22 mouse cellular contexts compared by ENCODE assay signal in the genomic region with DNA sequence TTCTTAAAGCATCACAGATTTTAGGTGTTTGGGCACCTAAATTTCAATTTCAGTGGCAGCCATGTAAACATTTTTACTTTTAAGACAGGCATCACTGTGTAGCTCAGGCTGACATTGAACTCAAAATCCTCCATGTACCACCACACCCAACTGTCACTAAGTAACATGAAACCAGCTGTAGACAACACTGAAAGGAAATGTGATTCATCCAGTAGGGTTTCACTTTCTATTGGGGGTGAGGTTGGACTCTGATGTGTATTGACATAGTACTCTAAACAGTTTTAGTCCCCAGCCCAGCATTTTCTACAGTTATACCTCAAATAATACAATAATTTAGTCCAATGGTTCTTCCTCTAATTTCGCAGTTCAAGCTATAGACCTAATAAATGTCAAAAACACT. TPM values are rescaled to one million over a fixed set of nuclear protein-coding genes. Genes with fewer than 3 reads are reported as not detected.
A peak's percentile ranks its signal among the peaks of the same experiment; 100 is the strongest.
DNase-seq lines count a peak whose midpoint lies in the region; ATAC-seq lines count a peak whose summit lies in the region.
"Had no signal": no experiment of that assay in that cellular context is flagged by ENCODE, and none has a peak within 500 bp of the region (broad histone marks: within the 10 kb centered on the region; RNA-seq: fewer than 3 reads in every experiment).

No protein-coding gene starts in this region.

- H3K4me3 ChIP-seq in hindbrain, embryonic 10.5 days = no peak overlapping the region
- H3K4me3 ChIP-seq: embryonic facial prominence, embryonic 10.5 days; gastrocnemius, adult 2 months; kidney, embryonic 15.5 days; limb, embryonic 12.5 days; liver, embryonic 12.5 days; midbrain, embryonic 10.5 days; neural tube, embryonic 13.5 days had no signal

- peak; percentile 37 for DNase-seq in heart, adult 11 months
- DNase-seq in heart, adult 18-20 months = no peak
- peak; percentile 45 for DNase-seq in naive thymus-derived CD4-positive, alpha-beta T cell, adult 2 months (ENCODE audit: low read depth)
- DNase-seq in kidney, postnatal 10 days = no peak
- DNase-seq in testis, postnatal 14 days (ENCODE audit: low spot score) = no peak
- no peak for DNase-seq in hindbrain, embryonic 10.5 days (ENCODE audit: low spot score)
- DNase-seq in retina, postnatal 1 day = no peak
- DNase-seq: adrenal gland, postnatal 36 days; cerebellum, adult 2 months; cerebellum, postnatal 36 days; gastrocnemius, adult 2 months; heart, postnatal 36 days; lung, adult 2 months; lung, postnatal 36 days; spleen, adult 18-20 months had no signal

- ATAC-seq in common myeloid progenitor, adult 5-6 weeks (replicated peaks; ENCODE audit: low read depth, poor library complexity, severe bottlenecking) = 0 out of 2 replicates have a peak, but pooled peaks have one; percentile 30
- ATAC-seq: liver, embryonic 12.5 days had no signal

- peaks cover 24% of the 10 kb centered on the region for H3K36me3 ChIP-seq in hindbrain, embryonic 10.5 days

- H3K9me3 ChIP-seq in hindbrain, embryonic 10.5 days = no peaks in the 10 kb centered on the region
- H3K9me3 ChIP-seq: embryonic facial prominence, embryonic 10.5 days; kidney, embryonic 15.5 days; limb, embryonic 12.5 days; liver, embryonic 12.5 days; midbrain, embryonic 10.5 days; neural tube, embryonic 13.5 days had no signal

- no peaks in the 10 kb centered on the region for H3K27me3 ChIP-seq in hindbrain, embryonic 10.5 days (ENCODE audit: insufficient read depth, poor library complexity, severe bottlenecking)
- H3K27me3 ChIP-seq: kidney, embryonic 15.5 days; limb, embryonic 12.5 days; liver, embryonic 12.5 days; neural tube, embryonic 13.5 days had no signal

- no peak overlapping the region for H3K27ac ChIP-seq in hindbrain, embryonic 10.5 days
- H3K27ac ChIP-seq: embryonic facial prominence, embryonic 10.5 days; gastrocnemius, adult 2 months; kidney, embryonic 15.5 days; limb, embryonic 12.5 days; liver, embryonic 12.5 days; midbrain, embryonic 10.5 days; neural tube, embryonic 13.5 days had no signal

- peaks cover 5% of the 10 kb centered on the region for H3K4me1 ChIP-seq in hindbrain, embryonic 10.5 days (replicated peaks)

- 92% methylated on average over 1 of the region's 1 CpGs for WGBS in hindbrain, embryonic 10.5 days

RNA-seq across cellular contexts. Expression of a gene that starts 5.6 kb away (rescaled TPM):
- 100 to 1,000 TPM; 157 to 166 TPM for total RNA-seq in heart, adult 18-20 months (2021)
- 127 TPM in 2 replicates for total RNA-seq in common myeloid progenitor, adult 5-6 weeks (2017)
- polyA plus RNA-seq in hindbrain, embryonic 10.5 days (2016; fragmentation: Nextera tagmentation; extraction: Ambion mirVana) = 75.5 and 82.5 TPM in 2 replicates

RNA-seq across cellular contexts. Expression of a gene that starts 35.7 kb away (rescaled TPM):
- under 1 TPM; 0.25 to 0.31 TPM for total RNA-seq in heart, adult 18-20 months (2021)
- total RNA-seq in common myeloid progenitor, adult 5-6 weeks (2017) = 0.69 and 0.82 TPM in 2 replicates
- polyA plus RNA-seq in hindbrain, embryonic 10.5 days (2016; fragmentation: Nextera tagmentation; extraction: Ambion mirVana) = 0.39 and 0.93 TPM in 2 replicates

Comparison
In these comparisons a context has a peak if more than half of its experiments do, and no peak if none do; other contexts are left out.
1. DNase-seq: peak in heart, adult 11 months (single experiment) and naive thymus-derived CD4-positive, alpha-beta T cell, adult 2 months (single experiment); none in heart, adult 18-20 months (0 of 2), kidney, postnatal 10 days (single experiment), testis, postnatal 14 days (single experiment), hindbrain, embryonic 10.5 days (single experiment) and retina, postnatal 1 day (single experiment).